Mouse (Mus musculus) liver, embryonic 14.5 days (tissue): ENCODE measurements around the gene Zscan5b. TPM values are rescaled to one million over a fixed set of nuclear protein-coding genes. Genes with fewer than 3 reads are reported as not detected.
"Not testable (repeated sequence)": the region's sequence is repeated elsewhere in the genome, so short reads cannot be mapped to it uniquely, and the experiment has no call there.

ENCODE experiments used
- ATAC-seq: fragments of 200-750 bp; cut with Nextera tagmentation; 2 replicates; pipeline ENCODE4 v1.8.0; 2017; ENCODE audit warnings: moderate number of reproducible peaks, mild to moderate bottlenecking, moderate library complexity; ENCODE audit not compliant: insufficient read depth
- DNase-seq, 3 experiments: peaks; one replicate each; pipeline ENCODE4 v3.0.0-alpha.2; 2012 to 2013; ENCODE audit warnings: low read depth in 3 of 3, low spot score in 3 of 3
- H3K27ac ChIP-seq: fragments of 300-500 bp; sonication (generic); 2 replicates; pipeline ENCODE4 v1.5.1; 2014; ENCODE audit warnings: moderate library complexity, mild to moderate bottlenecking, control low read depth, inconsistent platforms
- H3K27me3 ChIP-seq: fragments of 300-500 bp; sonication (generic); 2 replicates; pipeline ENCODE4 v1.6.1; 2014; ENCODE audit warnings: mild to moderate bottlenecking, low read length, moderate library complexity; ENCODE audit not compliant: control insufficient read depth, insufficient read depth
- H3K36me3 ChIP-seq: fragments of 300-500 bp; sonication (generic); replicated peaks from 2 replicates; pipeline ENCODE4 v1.6.1; 2014; ENCODE audit warnings: low read depth; ENCODE audit not compliant: control insufficient read depth, insufficient read depth
- H3K4me1 ChIP-seq, 2 experiments: fragments of 200-500 bp in 1 of 2; fragments of 300-500 bp in 1 of 2; sonication (generic) in 1 of 2; replicated peaks; 2 replicates each; pipeline ENCODE4 v1.6.1; 2012 to 2014; ENCODE audit warnings: antibody characterized with exemption in 1 of 2, inconsistent platforms in 1 of 2, low read length in 1 of 2; ENCODE audit not compliant: control insufficient read depth in 2 of 2, insufficient read depth in 2 of 2
- H3K4me2 ChIP-seq: fragments of 300-500 bp; sonication (generic); 2 replicates; pipeline ENCODE4 v1.6.1; 2014; ENCODE audit warnings: low read depth, mild to moderate bottlenecking, control low read depth, moderate library complexity
- H3K4me3 ChIP-seq, 2 experiments: fragments of 200-500 bp in 1 of 2; fragments of 300-500 bp in 1 of 2; sonication (generic) in 1 of 2; 2 replicates each; pipeline ENCODE4 v1.5.1; 2012 to 2014; ENCODE audit warnings: low read depth in 2 of 2, low read length in 2 of 2, mild to moderate bottlenecking in 2 of 2, control low read depth in 1 of 2, inconsistent platforms in 1 of 2, moderate library complexity in 1 of 2; ENCODE audit not compliant: insufficient read depth in 1 of 2
- H3K9ac ChIP-seq: fragments of 300-500 bp; sonication (generic); replicated peaks from 2 replicates; pipeline ENCODE4 v1.6.1; 2014; ENCODE audit warnings: mild to moderate bottlenecking, control low read depth, moderate library complexity
- H3K9me3 ChIP-seq: fragments of 300-500 bp; sonication (generic); 2 replicates; pipeline ENCODE4 v1.6.1; 2016; ENCODE audit warnings: low read length, mixed read lengths; ENCODE audit not compliant: control insufficient read depth
- CTCF ChIP-seq: IDR thresholded peaks from 2 replicates; pipeline ENCODE4 v1.5.1; 2016; ENCODE audit warnings: antibody characterized with exemption, low read depth, control low read depth
- EP300 ChIP-seq: IDR thresholded peaks from 2 replicates; pipeline ENCODE4 v1.6.1; 2016; ENCODE audit warnings: antibody characterized with exemption, low read depth
- WGBS: fragments of 180-500 bp; shearing (Covaris S2); extraction: QIAGEN DNeasy Blood & Tissue Kit; methylation state at CpG from one replicate; pipeline ENCODE4 v1.1.7; 2014; ENCODE audit not compliant: insufficient replicate concordance; 5-methylcytosine and 5-hydroxymethylcytosine counted together
- polyA plus RNA-seq, 2 experiments: library from polyadenylated mRNA; depleted of rRNA in 1 of 2; stranded (reverse) in 1 of 2; unstranded in 1 of 2; fragments of >200 nt; fragmentation: Nextera tagmentation in 1 of 2; extraction: Ambion mirVana in 1 of 2; gene quantifications; 2 replicates each; pipeline versions ENCODE4 v1.2.1 to v1.2.3; 2012 to 2014

Gene Zscan5b
- polyA plus RNA-seq, 2 experiments = not detected

DNA sequence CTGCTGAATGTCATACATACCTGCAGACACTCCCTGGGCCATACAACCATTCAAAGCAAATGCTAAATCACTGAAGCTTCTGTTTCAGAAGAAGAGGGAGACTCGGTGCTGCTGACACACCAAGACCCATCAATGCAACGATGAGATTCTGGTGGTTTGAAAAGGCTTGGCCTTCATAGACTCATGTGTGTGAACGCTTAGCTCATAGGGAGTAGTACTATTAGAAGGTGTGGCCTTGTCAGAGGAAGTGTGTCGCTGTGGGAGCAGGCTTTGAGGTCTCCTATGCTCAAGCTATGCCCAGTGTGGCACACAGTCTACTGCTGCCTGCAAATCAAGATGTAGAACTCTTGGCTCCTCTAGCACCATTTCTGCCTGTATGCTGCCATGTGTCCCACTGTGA, 35.3 kb downstream of the Zscan5b start:
- Histone ChIP-seq H3K4me2 (no peak overlapping the region), H3K27ac (no peak overlapping the region), H3K9ac (no peak overlapping the region), H3K9me3 (no peaks in the 10 kb centered on the region), H3K27me3 (no peaks in the 10 kb centered on the region), H3K4me3 (no peak overlapping the region), H3K4me1 (no peaks in the 10 kb centered on the region), H3K36me3 (no peaks in the 10 kb centered on the region)
- ATAC-seq (no peak), DNase-seq (no peak)
- 48% methylated on average over 4 of the region's 4 CpGs for WGBS
- TF ChIP-seq EP300 (no peak), CTCF (no peak)

DNA sequence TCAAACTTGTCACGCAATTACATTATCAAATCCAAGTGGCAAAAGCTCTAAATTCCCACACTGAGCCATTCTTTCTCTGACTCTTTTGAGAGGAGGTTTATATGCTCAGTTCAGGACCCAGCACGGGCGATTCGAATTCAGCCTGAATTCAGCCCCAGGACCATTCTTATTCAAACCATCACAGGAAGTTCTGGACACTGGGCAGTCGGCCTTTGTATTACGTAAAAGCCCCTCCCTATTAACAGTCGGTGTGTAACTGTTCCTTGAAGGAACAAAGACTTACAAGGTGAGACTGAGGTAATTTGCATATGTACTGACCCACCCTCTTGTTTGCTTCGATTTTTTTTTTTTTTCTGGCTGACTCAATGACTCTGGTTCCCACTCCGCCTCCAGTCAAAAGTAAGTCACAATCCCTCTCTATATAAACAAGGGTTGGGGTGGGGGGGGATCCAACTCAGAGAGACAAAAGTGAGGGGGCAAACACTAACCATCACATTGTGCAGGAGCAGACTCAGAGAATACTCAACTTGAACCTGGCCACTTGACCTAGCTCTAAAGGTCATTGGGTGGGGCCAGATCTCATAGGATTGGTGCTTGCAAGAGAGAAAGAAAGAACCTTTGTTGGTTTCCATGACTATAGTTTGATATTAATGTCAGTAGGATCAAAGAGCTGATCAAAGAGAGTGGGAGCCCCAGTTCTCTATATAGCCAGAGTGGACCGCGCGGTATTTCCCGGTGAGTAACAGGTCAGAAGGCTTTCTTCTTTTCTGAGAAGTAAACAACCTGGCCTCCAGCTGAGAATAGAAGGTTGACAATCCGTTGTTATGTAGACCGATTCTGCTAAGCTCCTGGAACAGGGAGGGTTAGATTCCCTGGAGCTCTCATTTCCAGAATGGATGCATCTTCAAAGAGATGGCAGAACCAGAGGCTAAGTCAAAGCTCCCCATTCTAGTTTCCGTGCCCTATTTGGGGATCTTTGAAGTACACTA, 36.4 kb downstream of the Zscan5b start:
- Histone ChIP-seq H3K27me3 (no peaks in the 10 kb centered on the region), H3K27ac (no peak overlapping the region), H3K4me3 (no peak overlapping the region), H3K9me3 (no peaks in the 10 kb centered on the region), H3K4me1 (no peaks in the 10 kb centered on the region), H3K36me3 (no peaks in the 10 kb centered on the region), H3K9ac (no peak overlapping the region), H3K4me2 (no peak overlapping the region)
- TF ChIP-seq EP300 = no peak
- no peak for TF ChIP-seq CTCF
- ATAC-seq (no peak), DNase-seq (no peak)
- WGBS = 37% methylated on average over 16 of the region's 16 CpGs

DNA sequence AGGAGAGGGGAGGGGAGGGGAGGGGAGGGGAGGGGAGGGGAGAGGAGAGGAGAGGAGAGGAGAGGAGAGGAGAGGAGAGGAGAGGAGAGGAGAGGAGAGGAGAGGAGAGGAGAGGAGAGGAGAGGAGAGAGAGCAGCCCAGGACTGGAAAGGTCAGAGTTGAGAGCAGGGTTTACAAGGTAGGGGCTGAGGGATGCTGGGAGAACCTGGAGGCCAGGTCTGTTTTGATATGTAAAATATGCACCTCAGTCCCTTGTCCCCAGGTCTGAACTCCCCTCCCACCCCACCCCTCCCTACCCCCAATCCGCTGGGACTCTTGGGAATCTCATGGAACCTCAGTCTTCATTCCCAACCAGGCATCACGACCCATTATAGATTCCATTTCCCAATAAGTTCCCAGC, 37.9 kb downstream of the Zscan5b start:
- WGBS = 25% methylated on average over 2 of the region's 2 CpGs
- not testable (repeated sequence) for H3K27ac ChIP-seq, H3K4me1 ChIP-seq, H3K4me3 ChIP-seq, H3K4me2 ChIP-seq, H3K9ac ChIP-seq, H3K9me3 ChIP-seq, ATAC-seq, DNase-seq, H3K36me3 ChIP-seq, H3K27me3 ChIP-seq

DNA sequence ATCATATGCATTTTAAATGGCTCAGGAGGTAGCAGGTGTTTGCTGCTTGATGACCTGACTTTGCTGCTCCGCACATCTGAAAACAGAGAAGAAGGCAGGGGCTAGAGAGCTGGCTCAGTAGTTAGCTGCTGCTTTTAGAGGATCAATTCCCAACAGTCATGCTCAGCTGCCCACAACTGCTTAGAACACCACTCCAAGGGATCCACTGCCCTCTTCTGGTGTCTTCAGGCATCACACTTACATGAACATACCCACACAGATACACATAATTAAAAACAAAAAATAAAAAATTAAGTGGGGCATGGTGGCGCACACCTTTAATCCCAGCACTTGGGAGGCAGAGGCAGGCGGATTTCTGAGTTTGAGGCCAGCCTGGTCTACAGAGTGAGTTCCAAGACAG, 40.0 kb downstream of the Zscan5b start:
- H3K9me3 ChIP-seq = no peaks in the 10 kb centered on the region
- H3K27me3 ChIP-seq = no peaks in the 10 kb centered on the region
- no peak overlapping the region for H3K4me3 ChIP-seq
- H3K4me2 ChIP-seq = no peak overlapping the region
- no peak overlapping the region for H3K27ac ChIP-seq
- no peak overlapping the region for H3K9ac ChIP-seq
- no peak for DNase-seq
- TF ChIP-seq EP300 (no peak), CTCF (peak; percentile 9; the same call in 1 of the 2 replicates)
- no peaks in the 10 kb centered on the region for H3K36me3 ChIP-seq
- ATAC-seq = no peak
- 68% methylated on average over 3 of the region's 3 CpGs for WGBS
- no peaks in the 10 kb centered on the region for H3K4me1 ChIP-seq

DNA sequence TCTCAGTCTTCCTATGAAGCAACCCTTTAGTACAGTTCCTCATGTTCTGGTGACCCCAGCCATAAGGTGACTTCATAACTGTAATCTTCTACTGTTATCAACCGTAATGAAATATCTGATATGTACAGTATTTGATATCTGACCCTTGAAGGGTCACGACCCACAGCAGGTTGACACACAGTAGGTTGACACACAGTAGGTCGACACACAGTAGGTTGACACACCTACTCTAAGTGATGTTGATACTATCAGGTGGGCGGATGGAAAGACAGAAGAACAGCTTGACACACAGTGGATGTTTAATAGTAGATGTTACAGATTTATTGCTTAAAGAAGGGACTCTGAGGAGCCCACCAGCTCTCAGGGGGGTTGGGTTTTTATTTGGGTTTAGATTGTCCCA, 40.9 kb downstream of the Zscan5b start:
- H3K4me3 ChIP-seq = no peak overlapping the region
- H3K9me3 ChIP-seq = no peaks in the 10 kb centered on the region
- no peaks in the 10 kb centered on the region for H3K4me1 ChIP-seq
- no peaks in the 10 kb centered on the region for H3K36me3 ChIP-seq
- WGBS = 55% methylated on average over 4 of the region's 4 CpGs
- no peak overlapping the region for H3K9ac ChIP-seq
- no peak overlapping the region for H3K4me2 ChIP-seq
- H3K27ac ChIP-seq = no peak overlapping the region
- ATAC-seq = no peak
- no peaks in the 10 kb centered on the region for H3K27me3 ChIP-seq
- TF ChIP-seq EP300 = no peak
- TF ChIP-seq CTCF = no peak
- DNase-seq = no peak
